Mouse (Mus musculus) heart, postnatal 25 days (tissue): Measurements from ENCODE around the gene Cox7b. TPM values are rescaled to one million over a fixed set of nuclear protein-coding genes. Genes with fewer than 3 reads are reported as not detected.

Source experiments
- DNase-seq: peaks from one replicate; pipeline ENCODE4 v3.0.0; 2022; ENCODE audit warnings: low spot score
- intact Hi-C: fragments of 180-260 bp; cut with DNase I; formaldehyde crosslinking; loops from one replicate; pipeline ENCODE4 v1.15.1; 2025
- total RNA-seq, 2 experiments: library from RNA; stranded (reverse); gene quantifications; 2 replicates each; pipeline ENCODE4 v1.2.3; 2021

Cox7b gene
- total RNA-seq, 2 experiments from 2014 or later: 1,708 to 1,778 TPM

GRCm38 (mm10) chrX:106048191-106048590 lies 32.7 kb downstream of the Cox7b start:
- DNase-seq: no peak
- intact Hi-C loops: no loop called here

Other genes starting within 250 kb of the Cox7b start
- gene Atrx, start 86.3 kb upstream of the Cox7b start, total RNA-seq: 10 to 100 TPM; 63.9 to 73.3 TPM
- 10 to 100 TPM; 48.0 to 53.4 TPM for gene Magt1, start 3.8 kb upstream of the Cox7b start, total RNA-seq
- 1 to 10 TPM; 7.3 to 7.5 TPM for gene Atp7a, start 11.6 kb downstream of the Cox7b start, total RNA-seq
- 1 to 10 TPM; 1.2 to 1.4 TPM for gene Tlr13, start 127.5 kb downstream of the Cox7b start, total RNA-seq
- 100 to 1,000 TPM; 586 to 594 TPM for gene Pgk1, start 171.4 kb downstream of the Cox7b start, total RNA-seq
- gene Taf9b, start 205.5 kb downstream of the Cox7b start, total RNA-seq: 10 to 100 TPM in 1 of 2 experiments, 1 to 10 TPM in 1; 7.4 to 10.1 TPM
- not detected for gene Fnd3c2, start 239.7 kb downstream of the Cox7b start, total RNA-seq